Mouse (Mus musculus) neural tube, embryonic 15.5 days (tissue): ENCODE measurements around the gene Klhl9. TPM values are rescaled to one million over a fixed set of nuclear protein-coding genes. Genes with fewer than 3 reads are reported as not detected.
"Not testable (repeated sequence)": the region's sequence is repeated elsewhere in the genome, so short reads cannot be mapped to it uniquely, and the experiment has no call there.

Source experiments
- ATAC-seq: fragments of 200-750 bp; cut with Nextera tagmentation; 2 replicates; pipeline ENCODE4 v1.8.0; 2017; ENCODE audit warnings: mild to moderate bottlenecking, moderate TSS enrichment, moderate library complexity; ENCODE audit not compliant: low FRiP score
- H3K27ac ChIP-seq: fragments of 300-500 bp; sonication (generic); replicated peaks from 2 replicates; pipeline ENCODE4 v1.5.1; 2015; ENCODE audit warnings: mild to moderate bottlenecking, inconsistent platforms
- H3K27me3 ChIP-seq: fragments of 300-500 bp; sonication (generic); replicated peaks from 2 replicates; pipeline ENCODE4 v1.6.1; 2015; ENCODE audit warnings: inconsistent platforms
- H3K36me3 ChIP-seq: fragments of 300-500 bp; sonication (generic); 2 replicates; pipeline ENCODE4 v1.6.1; 2015; ENCODE audit warnings: inconsistent platforms
- H3K4me1 ChIP-seq: fragments of 300-500 bp; sonication (generic); 2 replicates; pipeline ENCODE4 v1.6.1; 2015; ENCODE audit warnings: inconsistent platforms
- H3K4me2 ChIP-seq: fragments of 300-500 bp; sonication (generic); 2 replicates; pipeline ENCODE4 v1.6.1; 2015; ENCODE audit warnings: inconsistent platforms, mild to moderate bottlenecking, moderate library complexity
- H3K4me3 ChIP-seq: fragments of 300-500 bp; sonication (generic); replicated peaks from 2 replicates; pipeline ENCODE4 v1.5.1; 2015; ENCODE audit warnings: mild to moderate bottlenecking, inconsistent platforms
- H3K9ac ChIP-seq: fragments of 300-500 bp; sonication (generic); replicated peaks from 2 replicates; pipeline ENCODE4 v1.6.1; 2015; ENCODE audit warnings: mild to moderate bottlenecking, inconsistent platforms
- H3K9me3 ChIP-seq: fragments of 300-500 bp; sonication (generic); replicated peaks from 2 replicates; pipeline ENCODE4 v1.6.1; 2016; ENCODE audit warnings: inconsistent platforms
- WGBS: fragments of 180-500 bp; shearing (Covaris S2); methylation state at CpG from one replicate; pipeline ENCODE4 v1.1.7; 2015; ENCODE audit warnings: mixed read lengths; 5-methylcytosine and 5-hydroxymethylcytosine counted together
- polyA plus RNA-seq: library from polyadenylated mRNA; unstranded; fragments of >200 nt; fragmentation: Nextera tagmentation; extraction: Ambion mirVana; gene quantifications from 2 replicates; pipeline ENCODE4 v1.2.1, GENCODE M21; 2015

Gene Klhl9
- 95.7 and 97.8 TPM in 2 replicates for polyA plus RNA-seq

GRCm38 (mm10) chr4:88721791-88722721 lies at the start of gene Klhl9, which contains the start of gene Gm26566:
Gene Klhl9 (minus strand): TSS chr4:88722465.
Gene Gm26566 (plus strand): TSS chr4:88721805.
- Histone ChIP-seq H3K36me3 (0 out of 2 replicates have a peak, but pooled peaks cover 5% of the 10 kb centered on the region), H3K9me3 (no peaks in the 10 kb centered on the region), H3K27ac (peak within 1 kb of the TSS; percentile 97), H3K4me2 (peak within 1 kb of the TSS; percentile 87), H3K27me3 (no peaks in the 10 kb centered on the region), H3K4me3 (peak within 1 kb of the TSS; percentile 89), H3K4me1 (peaks cover 29% of the 10 kb centered on the region), H3K9ac (peak within 1 kb of the TSS; percentile 100)
- WGBS, result under 1% methylated on average over 80 of the region's 82 CpGs
- ATAC-seq, result peak; percentile 99

GRCm38 (mm10) chr4:88763384-88764018 lies 41.2 kb upstream of the Klhl9 start:
- not testable (repeated sequence) for H3K27me3 ChIP-seq, H3K9ac ChIP-seq, H3K36me3 ChIP-seq, ATAC-seq, H3K27ac ChIP-seq, H3K4me1 ChIP-seq, H3K9me3 ChIP-seq
- 4% methylated on average over 28 of the region's 42 CpGs for WGBS
- H3K4me2 ChIP-seq, result peak overlapping the region; percentile 62
- peak overlapping the region; percentile 38 for H3K4me3 ChIP-seq

GRCm38 (mm10) chr4:88762341-88762740 lies 40.1 kb upstream of the Klhl9 start:
- H3K9ac ChIP-seq, H3K27me3 ChIP-seq, H3K27ac ChIP-seq, H3K36me3 ChIP-seq, H3K4me3 ChIP-seq, ATAC-seq, H3K9me3 ChIP-seq, H3K4me1 ChIP-seq, H3K4me2 ChIP-seq: not testable (repeated sequence)
- 63% methylated on average over 9 of the region's 9 CpGs for WGBS

- not testable (repeated sequence) for H3K9ac ChIP-seq, H3K4me3 ChIP-seq, H3K4me1 ChIP-seq, H3K9me3 ChIP-seq, H3K27me3 ChIP-seq, H3K4me2 ChIP-seq, H3K27ac ChIP-seq, ATAC-seq, H3K36me3 ChIP-seq
- WGBS, result 71% methylated on average over 6 of the region's 8 CpGs
Measured at GRCm38 (mm10) chr4:88761776-88762175, 39.5 kb upstream of the Klhl9 start.

GRCm38 (mm10) chr4:88760431-88760830 lies 38.2 kb upstream of the Klhl9 start:
- H3K9ac ChIP-seq, H3K4me1 ChIP-seq, H3K27ac ChIP-seq, H3K36me3 ChIP-seq, H3K9me3 ChIP-seq, ATAC-seq, H3K27me3 ChIP-seq: not testable (repeated sequence)
- peak overlapping the region; percentile 36 for H3K4me3 ChIP-seq
- peak overlapping the region; percentile 68 for H3K4me2 ChIP-seq
- WGBS, result 0% methylated on average over 25 of the region's 28 CpGs

GRCm38 (mm10) chr4:88759610-88760268 lies 37.5 kb upstream of the Klhl9 start, which contains the start of gene Gm13283:
Gene Gm13283 (plus strand): TSS chr4:88760119.
- Histone ChIP-seq H3K4me3 (peak within 1 kb of the TSS; percentile 36), H3K4me2 (peak within 1 kb of the TSS; percentile 68)
- not testable (repeated sequence) for H3K27me3 ChIP-seq, H3K36me3 ChIP-seq, H3K27ac ChIP-seq, H3K9ac ChIP-seq, H3K4me1 ChIP-seq, H3K9me3 ChIP-seq, ATAC-seq
- WGBS, result 35% methylated on average over 9 of the region's 14 CpGs

- not testable (repeated sequence) for ATAC-seq, H3K4me2 ChIP-seq, H3K36me3 ChIP-seq, H3K4me3 ChIP-seq, H3K4me1 ChIP-seq, H3K27me3 ChIP-seq, H3K27ac ChIP-seq, H3K9ac ChIP-seq, H3K9me3 ChIP-seq
- WGBS, result 89% methylated on average over 9 of the region's 9 CpGs
Measured at GRCm38 (mm10) chr4:88758751-88759150, 36.5 kb upstream of the Klhl9 start.

GRCm38 (mm10) chr4:88757628-88758031 lies 35.4 kb upstream of the Klhl9 start:
- H3K36me3 ChIP-seq, H3K27me3 ChIP-seq, H3K4me1 ChIP-seq, H3K9me3 ChIP-seq: not testable (repeated sequence)
- Histone ChIP-seq H3K4me3 (peak overlapping the region; percentile 47), H3K4me2 (peak overlapping the region; percentile 68), H3K9ac (peak overlapping the region; percentile 33), H3K27ac (peak overlapping the region; percentile 74)
- WGBS, result 2% methylated on average over 20 of the region's 21 CpGs
- ATAC-seq, result peak; percentile 100

- not testable (repeated sequence) for H3K36me3 ChIP-seq, ATAC-seq
Measured at GRCm38 (mm10) chr4:88756581-88757513, 34.6 kb upstream of the Klhl9 start.

GRCm38 (mm10) chr4:88754818-88755340 lies 32.6 kb upstream of the Klhl9 start, which contains the start of gene Gm13271:
Gene Gm13271 (plus strand): TSS chr4:88754868.
- not testable (repeated sequence) for H3K27ac ChIP-seq, H3K4me1 ChIP-seq, ATAC-seq, H3K36me3 ChIP-seq, H3K4me2 ChIP-seq, H3K4me3 ChIP-seq, H3K9ac ChIP-seq, H3K27me3 ChIP-seq, H3K9me3 ChIP-seq
- WGBS, result 82% methylated on average over 15 of the region's 15 CpGs

More at GRCm38 (mm10) chr4:88756581-88757513, 34.6 kb upstream of the Klhl9 start:
- peak overlapping the region; percentile 47 for H3K4me3 ChIP-seq
- peak overlapping the region; percentile 74 for H3K27ac ChIP-seq
- H3K4me2 ChIP-seq, result peak overlapping the region; percentile 68
- H3K9me3 ChIP-seq, H3K4me1 ChIP-seq, H3K27me3 ChIP-seq: not testable (repeated sequence)
- peak overlapping the region; percentile 33 for H3K9ac ChIP-seq
- 12% methylated on average over 29 of the region's 31 CpGs for WGBS
